Mouse (Mus musculus): ENCODE measurements around the gene Fam149b.

DNA sequence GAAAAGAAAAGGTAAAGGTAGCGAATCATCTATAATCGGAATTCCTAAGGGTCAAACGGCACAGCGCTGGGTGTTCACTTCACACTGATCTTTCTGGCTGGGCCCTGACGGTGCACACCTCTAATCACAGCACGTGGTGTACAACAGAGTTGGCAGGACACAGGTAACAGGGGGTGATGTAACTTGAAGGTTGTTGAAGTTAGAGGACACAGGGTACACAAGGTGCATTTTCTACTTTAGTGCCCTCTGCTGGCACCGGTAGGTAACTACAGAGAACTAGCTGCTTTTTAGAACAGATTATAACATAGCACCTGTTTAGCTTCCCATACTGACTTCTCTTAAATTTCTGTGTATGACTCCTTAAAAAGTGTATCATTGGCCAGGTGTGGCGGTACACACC, 7.8 kb upstream of the Fam149b start:
- no peak for TF ChIP-seq CTCF (IDR thresholded peaks at IDR 0.05; ENCODE audit: borderline replicate concordance, insufficient read depth, low read length)
- no peak for TF ChIP-seq POLR2A (IDR thresholded peaks at IDR 0.05; ENCODE audit: low read depth, low read length)

Data from embryonic fibroblast, embryonic 13.5 days (primary cell).